Mouse (Mus musculus) hindbrain, embryonic 11.5 days (tissue): ENCODE data around the gene Ccl22. TPM values are rescaled to one million over a fixed set of nuclear protein-coding genes. Genes with fewer than 3 reads are reported as not detected.

Experiments used
- ATAC-seq: fragments of 200-750 bp; cut with Nextera tagmentation; 2 replicates; pipeline ENCODE4 v1.8.0; 2017; ENCODE audit warnings: mild to moderate bottlenecking, moderate TSS enrichment, moderate library complexity; ENCODE audit not compliant: low FRiP score
- DNase-seq: peaks from one replicate; pipeline ENCODE4 v3.0.0-alpha.2; 2015; ENCODE audit warnings: low spot score
- H3K27ac ChIP-seq: fragments of 300-500 bp; sonication (generic); 2 replicates; pipeline ENCODE4 v1.5.1; 2014; ENCODE audit warnings: mild to moderate bottlenecking, low read depth, low read length
- H3K27me3 ChIP-seq: fragments of 300-500 bp; sonication (generic); 2 replicates; pipeline ENCODE4 v1.6.1; 2014; ENCODE audit warnings: mild to moderate bottlenecking, low read length, moderate library complexity, mixed read lengths; ENCODE audit not compliant: control insufficient read depth, insufficient read depth
- H3K36me3 ChIP-seq: fragments of 300-500 bp; sonication (generic); 2 replicates; pipeline ENCODE4 v1.6.1; 2014; ENCODE audit warnings: mild to moderate bottlenecking, low read length, moderate library complexity, mixed read lengths; ENCODE audit not compliant: control insufficient read depth, insufficient read depth
- H3K4me1 ChIP-seq: fragments of 300-500 bp; sonication (generic); replicated peaks from 2 replicates; pipeline ENCODE4 v1.6.1; 2014; ENCODE audit warnings: low read length, mixed read lengths; ENCODE audit not compliant: control insufficient read depth, insufficient read depth
- H3K4me2 ChIP-seq: fragments of 300-500 bp; sonication (generic); replicated peaks from 2 replicates; pipeline ENCODE4 v1.6.1; 2014; ENCODE audit warnings: mild to moderate bottlenecking, low read depth, low read length
- H3K4me3 ChIP-seq: fragments of 300-500 bp; sonication (generic); 2 replicates; pipeline ENCODE4 v1.5.1; 2014; ENCODE audit warnings: low read depth, low read length
- H3K9ac ChIP-seq: fragments of 300-500 bp; sonication (generic); 2 replicates; pipeline ENCODE4 v1.6.1; 2014; ENCODE audit warnings: low read depth, low read length
- H3K9me3 ChIP-seq: fragments of 300-500 bp; sonication (generic); 2 replicates; pipeline ENCODE4 v1.6.1; 2016; ENCODE audit warnings: low read length; ENCODE audit not compliant: control insufficient read depth
- WGBS: fragments of 180-500 bp; shearing (Covaris S2); extraction: QIAGEN DNeasy Blood & Tissue Kit; methylation state at CpG from one replicate; pipeline ENCODE4 v1.1.7; 2014; 5-methylcytosine and 5-hydroxymethylcytosine counted together
- polyA plus RNA-seq: library from polyadenylated mRNA; unstranded; fragments of >200 nt; fragmentation: Nextera tagmentation; extraction: Ambion mirVana; gene quantifications from 2 replicates; pipeline ENCODE4 v1.2.1, GENCODE M21; 2014

Ccl22 gene
- polyA plus RNA-seq, result not detected in 2 replicates

DNA sequence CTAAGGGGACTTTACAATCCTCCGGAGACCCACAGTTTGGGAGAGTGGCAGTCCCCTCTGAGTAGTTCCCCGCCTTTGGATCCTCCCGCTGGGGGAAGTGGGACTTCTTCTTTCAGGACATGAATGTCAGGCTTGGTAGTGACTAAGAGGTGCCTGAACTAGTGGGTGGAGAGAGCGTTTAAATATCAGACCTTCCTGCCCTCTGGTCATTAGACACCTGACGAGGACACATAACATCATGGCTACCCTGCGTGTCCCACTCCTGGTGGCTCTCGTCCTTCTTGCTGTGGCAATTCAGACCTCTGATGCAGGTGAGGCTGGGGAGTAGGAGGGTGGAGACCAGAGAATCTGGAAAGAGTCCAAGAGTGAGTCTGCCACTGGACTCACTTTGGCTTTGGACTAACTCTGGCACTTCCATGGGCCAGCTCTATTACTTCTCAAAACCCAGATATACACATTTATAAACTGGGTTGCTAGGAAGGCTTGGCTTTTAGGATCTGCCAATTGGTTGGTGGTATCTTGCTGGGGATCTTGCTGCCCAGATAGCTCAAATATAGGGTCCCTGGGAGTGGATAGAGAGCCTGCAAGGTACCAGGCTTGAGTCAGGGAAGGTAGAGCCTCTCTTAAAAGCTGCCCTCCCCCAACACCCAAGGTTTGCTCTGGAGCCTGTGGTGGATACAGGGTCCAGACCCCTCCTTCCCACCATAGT lies at the start of gene Ccl22:
Gene Ccl22, plus strand, starts transcription at position 115 of the 709 bp plus-strand sequence.
- H3K36me3 ChIP-seq, result no peaks in the 10 kb centered on the region
- H3K4me1 ChIP-seq, result no peaks in the 10 kb centered on the region
- ATAC-seq, result no peak
- H3K9ac ChIP-seq, result no peak within 1 kb of the TSS
- H3K4me2 ChIP-seq, result no peak within 1 kb of the TSS
- DNase-seq, result no peak
- no peaks in the 10 kb centered on the region for H3K9me3 ChIP-seq
- 88% methylated on average over 7 of the region's 7 CpGs for WGBS
- H3K4me3 ChIP-seq, result no peak within 1 kb of the TSS
- H3K27me3 ChIP-seq, result no peaks in the 10 kb centered on the region
- H3K27ac ChIP-seq, result no peak within 1 kb of the TSS

DNA sequence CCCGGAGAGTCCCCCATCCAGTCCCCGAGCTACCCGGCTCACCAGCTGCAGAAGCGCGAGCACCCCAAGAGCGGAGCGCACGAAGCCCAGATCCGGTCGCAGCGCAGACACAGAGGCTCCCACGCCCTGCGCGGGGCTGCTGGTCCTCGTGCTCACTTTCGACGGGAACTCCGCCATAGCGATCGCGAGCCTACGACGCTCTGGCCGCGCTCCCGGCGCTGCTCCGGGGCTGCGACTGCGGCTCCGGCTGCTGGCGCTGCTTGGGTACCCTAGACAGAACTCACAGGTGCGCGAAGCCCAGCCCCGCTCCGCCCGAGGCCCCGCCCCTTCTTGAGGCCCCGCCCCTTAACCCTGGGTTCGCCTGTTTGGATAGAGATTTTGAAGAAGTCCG lies 49.4 kb upstream of the Ccl22 start, which contains the start of gene Pllp:
Gene Pllp, minus strand, starts transcription at position 285 of the 391 bp plus-strand sequence.
- 1% methylated on average over 41 of the region's 41 CpGs for WGBS
- peaks cover 43% of the 10 kb centered on the region for H3K27me3 ChIP-seq
- ATAC-seq, result peak; percentile 59

DNA sequence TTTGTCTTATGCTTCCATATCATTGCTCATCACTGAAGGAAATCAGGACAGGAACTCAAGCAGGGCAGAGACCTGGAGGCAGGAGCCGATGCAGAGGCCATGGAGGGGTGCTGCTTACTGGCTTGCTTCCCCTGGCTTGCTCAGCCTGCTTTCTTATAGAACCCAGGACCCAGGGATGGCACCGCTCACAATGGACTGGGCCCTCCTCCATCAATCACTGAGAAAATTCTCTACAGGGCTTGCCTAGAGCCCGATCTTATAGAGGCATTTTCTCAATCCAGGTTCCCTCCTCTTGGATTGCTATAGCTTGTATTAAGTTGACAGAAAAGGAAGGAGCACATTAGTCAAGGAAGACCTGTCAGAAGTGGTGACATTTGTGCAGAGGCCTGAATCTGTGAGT lies 48.8 kb upstream of the Ccl22 start:
- Histone ChIP-seq H3K4me2 (no peak overlapping the region), H3K9ac (no peak overlapping the region), H3K9me3 (no peaks in the 10 kb centered on the region), H3K27me3 (peaks cover 43% of the 10 kb centered on the region), H3K4me1 (peaks cover 9% of the 10 kb centered on the region), H3K27ac (no peak overlapping the region), H3K4me3 (no peak overlapping the region), H3K36me3 (no peaks in the 10 kb centered on the region)
- no peak for ATAC-seq
- 53% methylated on average over 3 of the region's 3 CpGs for WGBS
- DNase-seq, result no peak

More for the DNA sequence above, 49.4 kb upstream of the Ccl22 start, which contains the start of gene Pllp:
- peaks cover 9% of the 10 kb centered on the region for H3K4me1 ChIP-seq
- no peaks in the 10 kb centered on the region for H3K9me3 ChIP-seq
- H3K27ac ChIP-seq, result no peak within 1 kb of the TSS
- peak within 1 kb of the TSS; percentile 41 for H3K4me3 ChIP-seq
- DNase-seq, result no peak
- peak within 1 kb of the TSS; percentile 69 for H3K4me2 ChIP-seq
- H3K9ac ChIP-seq, result 0 out of 2 replicates have a peak within 1 kb of the TSS, but pooled peaks have one; percentile 11
- no peaks in the 10 kb centered on the region for H3K36me3 ChIP-seq

DNA sequence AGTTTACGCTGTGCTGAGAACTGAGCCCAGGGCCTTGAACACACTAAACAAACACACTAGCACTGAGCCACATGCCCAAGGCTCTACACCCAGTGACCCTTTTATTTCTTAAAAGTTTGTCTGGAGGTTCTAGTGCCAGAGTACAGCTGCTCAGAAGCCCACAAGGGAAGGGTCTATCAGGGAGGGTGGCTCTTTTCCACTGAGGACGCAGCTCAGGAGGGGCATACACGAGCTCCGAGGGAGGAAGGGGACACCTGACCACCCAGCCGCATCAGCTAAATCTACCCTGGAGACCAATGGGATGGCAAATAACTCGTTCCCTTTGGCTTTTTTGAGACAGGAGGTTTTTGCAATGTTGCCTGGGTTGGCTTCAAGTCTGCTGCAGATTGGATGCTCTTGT lies 47.4 kb upstream of the Ccl22 start:
- Histone ChIP-seq H3K36me3 (no peaks in the 10 kb centered on the region), H3K27ac (no peak overlapping the region), H3K4me2 (no peak overlapping the region), H3K27me3 (peaks cover 40% of the 10 kb centered on the region), H3K9ac (no peak overlapping the region), H3K9me3 (no peaks in the 10 kb centered on the region), H3K4me1 (peaks cover 9% of the 10 kb centered on the region), H3K4me3 (no peak overlapping the region)
- ATAC-seq (no peak), DNase-seq (no peak)
- WGBS, result 81% methylated on average over 6 of the region's 6 CpGs

DNA sequence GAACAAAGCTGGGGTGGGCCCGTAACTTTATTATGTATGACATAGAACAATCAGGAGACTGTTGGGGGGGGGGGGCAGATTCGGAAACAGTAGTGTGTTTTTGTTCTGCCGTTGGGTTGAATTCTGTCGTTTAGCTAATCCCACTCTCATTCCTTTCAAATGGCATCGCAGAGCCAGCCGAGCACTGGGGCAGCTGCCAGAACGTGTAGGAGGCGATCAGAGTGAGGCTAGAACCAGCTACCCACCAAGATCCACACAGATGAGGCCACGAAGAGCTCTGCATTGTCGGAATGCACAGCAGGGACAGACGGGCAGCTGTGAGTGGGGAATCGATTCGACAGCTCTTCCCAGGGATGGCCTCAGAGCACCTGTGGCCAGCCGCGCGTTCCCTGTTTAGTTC lies 46.0 kb upstream of the Ccl22 start:
- Histone ChIP-seq H3K36me3 (no peaks in the 10 kb centered on the region), H3K27ac (no peak overlapping the region), H3K9ac (no peak overlapping the region), H3K4me2 (no peak overlapping the region), H3K4me3 (no peak overlapping the region), H3K27me3 (peaks cover 30% of the 10 kb centered on the region), H3K4me1 (peaks cover 9% of the 10 kb centered on the region), H3K9me3 (no peaks in the 10 kb centered on the region)
- DNase-seq (no peak), ATAC-seq (no peak)
- 69% methylated on average over 16 of the region's 16 CpGs for WGBS

DNA sequence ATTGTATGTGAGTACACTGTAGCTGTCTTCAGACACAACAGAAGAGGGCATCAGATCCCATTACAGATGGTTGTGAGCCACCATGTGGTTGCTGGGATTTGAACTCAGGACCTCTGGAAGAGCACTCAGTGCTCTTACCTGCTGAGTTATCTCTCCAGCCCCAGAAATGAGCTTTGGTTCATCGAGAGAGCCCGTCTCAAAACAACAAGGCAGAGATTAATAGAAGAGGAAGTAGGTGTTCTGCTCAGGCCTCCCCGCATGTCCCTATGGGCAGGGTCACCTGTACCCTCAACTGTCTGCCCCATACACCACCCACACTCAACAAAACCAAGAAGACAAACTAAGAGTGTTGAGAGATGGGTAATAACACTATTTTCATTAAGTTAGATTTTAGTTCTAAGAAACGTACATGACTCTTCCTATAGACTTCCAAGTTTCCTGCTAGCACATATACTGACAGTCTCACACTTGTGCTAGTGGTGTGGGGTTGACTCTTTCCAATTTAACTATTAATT lies 44.9 kb upstream of the Ccl22 start:
- no peak for ATAC-seq

DNA sequence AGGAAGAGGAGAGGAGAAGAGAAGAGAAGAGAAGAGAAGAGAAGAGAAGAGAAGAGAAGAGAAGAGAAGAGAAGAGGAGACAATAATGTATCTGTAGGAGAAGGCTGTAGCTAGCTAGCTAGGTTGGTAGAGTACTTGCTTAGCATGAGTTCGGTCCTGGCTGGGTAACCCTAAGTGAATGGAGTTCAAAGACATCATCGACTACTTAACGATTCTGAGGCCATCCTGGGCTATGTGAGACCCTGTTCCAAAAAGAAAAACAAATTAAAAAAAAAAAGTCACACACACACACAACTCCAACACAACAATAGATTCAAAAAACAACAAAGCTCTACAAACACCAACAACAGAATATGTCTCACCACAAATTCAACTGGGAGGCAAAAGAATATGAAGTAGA lies 43.2 kb upstream of the Ccl22 start:
- no peaks in the 10 kb centered on the region for H3K4me1 ChIP-seq
- H3K9me3 ChIP-seq, result no peaks in the 10 kb centered on the region
- 71% methylated on average over 3 of the region's 3 CpGs for WGBS
- DNase-seq (no peak), ATAC-seq (no peak)
- H3K4me3 ChIP-seq, result no peak overlapping the region
- no peak overlapping the region for H3K4me2 ChIP-seq
- H3K27ac ChIP-seq, result no peak overlapping the region
- H3K27me3 ChIP-seq, result peaks cover 5% of the 10 kb centered on the region
- H3K9ac ChIP-seq, result no peak overlapping the region
- H3K36me3 ChIP-seq, result no peaks in the 10 kb centered on the region

More for the DNA sequence above, 44.9 kb upstream of the Ccl22 start:
- WGBS, result 92% methylated on average over 4 of the region's 4 CpGs
- no peak overlapping the region for H3K4me3 ChIP-seq
- H3K27ac ChIP-seq, result no peak overlapping the region
- no peaks in the 10 kb centered on the region for H3K36me3 ChIP-seq
- H3K27me3 ChIP-seq, result peaks cover 19% of the 10 kb centered on the region
- H3K9me3 ChIP-seq, result no peaks in the 10 kb centered on the region
- H3K4me2 ChIP-seq, result no peak overlapping the region
- no peak for DNase-seq
- peaks cover 5% of the 10 kb centered on the region for H3K4me1 ChIP-seq
- H3K9ac ChIP-seq, result no peak overlapping the region

DNA sequence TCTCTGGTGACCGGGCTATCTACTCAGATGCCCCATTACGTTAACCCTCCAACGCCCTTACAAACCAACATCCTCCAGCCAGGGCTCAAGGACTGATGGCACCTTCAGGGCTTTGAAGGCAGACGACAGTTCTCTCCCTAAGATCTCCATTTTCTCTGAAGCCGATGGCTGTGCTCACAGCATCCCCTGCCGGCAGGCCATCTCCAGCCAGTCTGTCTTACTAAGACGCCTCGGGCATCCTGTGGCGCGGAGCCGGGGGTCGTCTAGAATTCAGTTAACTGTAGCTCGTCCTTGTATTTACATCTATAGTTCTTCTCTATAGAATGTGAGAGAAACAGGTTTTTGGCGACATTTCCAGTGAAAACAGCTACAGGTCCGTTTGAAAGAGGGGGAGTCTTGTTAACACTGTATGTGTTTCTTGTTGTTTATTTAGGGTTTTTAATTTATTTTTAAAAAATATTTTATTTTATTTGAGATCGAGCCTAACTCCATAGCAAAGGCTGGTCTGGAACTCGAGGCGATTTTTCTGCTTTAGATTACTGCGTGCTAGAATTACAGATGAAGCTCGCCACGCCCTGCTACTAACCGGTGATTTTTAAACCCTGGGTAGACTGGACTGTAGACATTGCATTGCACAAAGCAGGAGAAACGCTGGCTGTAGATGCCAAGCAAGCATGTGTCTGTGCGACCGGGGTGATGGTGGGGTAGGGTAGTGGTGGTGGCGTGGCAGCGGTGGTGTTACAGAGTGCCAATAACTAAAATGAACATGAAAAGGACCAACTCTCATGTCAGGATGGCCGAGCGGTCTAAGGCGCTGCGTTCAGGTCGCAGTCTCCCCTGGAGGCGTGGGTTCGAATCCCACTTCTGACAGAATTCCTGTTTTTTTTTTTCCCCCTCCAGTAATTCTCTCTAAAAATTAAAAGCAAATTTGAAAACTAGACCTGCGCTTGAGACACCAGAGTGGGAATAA lies 42.3 kb upstream of the Ccl22 start:
- Histone ChIP-seq H3K4me3 (peak overlapping the region; percentile 33), H3K27me3 (0 out of 2 replicates have a peak, but pooled peaks cover 4% of the 10 kb centered on the region), H3K9ac (no peak overlapping the region; the same call in 1 of the 2 replicates), H3K4me1 (no peaks in the 10 kb centered on the region), H3K27ac (peak overlapping the region; percentile 49), H3K4me2 (peak overlapping the region; percentile 39), H3K36me3 (no peaks in the 10 kb centered on the region), H3K9me3 (no peaks in the 10 kb centered on the region)
- under 1% methylated on average over 35 of the region's 35 CpGs for WGBS
- DNase-seq (peak; percentile 88), ATAC-seq (peak; percentile 88)
